Mouse (Mus musculus) midbrain, embryonic 11.5 days (tissue): ENCODE data around the gene Slc25a13. TPM values are rescaled to one million over a fixed set of nuclear protein-coding genes. Genes with fewer than 3 reads are reported as not detected.

Experiments used
- ATAC-seq: fragments of 200-750 bp; cut with Nextera tagmentation; 2 replicates; pipeline ENCODE4 v1.8.0; 2017; ENCODE audit warnings: moderate TSS enrichment, moderate library complexity; ENCODE audit not compliant: low FRiP score
- DNase-seq: peaks from one replicate; pipeline ENCODE4 v3.0.0; 2015; ENCODE audit warnings: low spot score; ENCODE audit errors: missing footprints
- H3K27ac ChIP-seq: fragments of 300-500 bp; sonication (generic); 2 replicates; pipeline ENCODE4 v1.5.1; 2014; ENCODE audit warnings: low read depth, low read length
- H3K27me3 ChIP-seq: fragments of 300-500 bp; sonication (generic); 2 replicates; pipeline ENCODE4 v1.6.1; 2014; ENCODE audit warnings: mild to moderate bottlenecking, low read length, moderate library complexity, mixed read lengths; ENCODE audit not compliant: control insufficient read depth, insufficient read depth
- H3K36me3 ChIP-seq: fragments of 300-500 bp; sonication (generic); 2 replicates; pipeline ENCODE4 v1.6.1; 2014; ENCODE audit warnings: mild to moderate bottlenecking, low read length, moderate library complexity, mixed read lengths; ENCODE audit not compliant: control insufficient read depth, insufficient read depth
- H3K4me1 ChIP-seq: fragments of 300-500 bp; sonication (generic); 2 replicates; pipeline ENCODE4 v1.6.1; 2014; ENCODE audit warnings: low read length; ENCODE audit not compliant: control insufficient read depth, insufficient read depth
- H3K4me2 ChIP-seq: fragments of 300-500 bp; sonication (generic); 2 replicates; pipeline ENCODE4 v1.6.1; 2014; ENCODE audit warnings: mild to moderate bottlenecking, moderate library complexity
- H3K4me3 ChIP-seq: fragments of 300-500 bp; sonication (generic); 2 replicates; pipeline ENCODE4 v1.5.1; 2014; ENCODE audit warnings: low read depth, low read length
- H3K9ac ChIP-seq: fragments of 300-500 bp; sonication (generic); 2 replicates; pipeline ENCODE4 v1.6.1; 2014; ENCODE audit warnings: low read length
- H3K9me3 ChIP-seq: fragments of 300-500 bp; sonication (generic); 2 replicates; pipeline ENCODE4 v1.6.1; 2016; ENCODE audit warnings: low read length; ENCODE audit not compliant: control insufficient read depth
- WGBS: fragments of 180-500 bp; shearing (Covaris S2); extraction: QIAGEN DNeasy Blood & Tissue Kit; methylation state at CpG from one replicate; pipeline ENCODE4 v1.1.7; 2014; 5-methylcytosine and 5-hydroxymethylcytosine counted together
- polyA plus RNA-seq: library from polyadenylated mRNA; unstranded; fragments of >200 nt; fragmentation: Nextera tagmentation; extraction: Ambion mirVana; gene quantifications from 2 replicates; pipeline ENCODE4 v1.2.1, GENCODE M21; 2014

Gene Slc25a13
- polyA plus RNA-seq, 1 experiment from 2014 or later, result 34.7 TPM

DNA sequence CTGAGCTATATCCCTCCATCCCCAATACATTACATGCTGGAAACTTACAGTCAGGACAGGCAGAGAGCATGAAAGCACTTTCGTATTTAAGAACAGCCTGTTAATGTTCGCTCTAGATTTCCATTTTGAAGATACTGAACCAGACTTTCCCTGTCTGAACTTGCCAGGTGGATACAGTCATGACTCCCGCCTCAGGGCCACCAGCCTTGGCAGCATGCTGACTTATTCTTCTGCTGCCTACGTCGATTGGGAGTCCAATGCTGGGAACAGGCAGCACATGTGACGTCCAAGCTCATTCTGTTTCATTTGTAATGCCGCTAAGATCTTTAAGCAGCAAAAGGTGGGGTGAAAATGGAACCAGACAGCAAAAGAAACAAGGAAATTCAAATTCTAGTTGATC lies 5.7 kb upstream of the Slc25a13 start:
- H3K9me3 ChIP-seq, result no peaks in the 10 kb centered on the region
- no peak overlapping the region for H3K9ac ChIP-seq
- H3K4me1 ChIP-seq, result no peaks in the 10 kb centered on the region
- no peak for DNase-seq
- no peaks in the 10 kb centered on the region for H3K27me3 ChIP-seq
- no peak for ATAC-seq
- H3K36me3 ChIP-seq, result no peaks in the 10 kb centered on the region
- WGBS, result 88% methylated on average over 7 of the region's 7 CpGs
- H3K4me3 ChIP-seq, result no peak overlapping the region
- H3K4me2 ChIP-seq, result no peak overlapping the region
- H3K27ac ChIP-seq, result no peak overlapping the region

DNA sequence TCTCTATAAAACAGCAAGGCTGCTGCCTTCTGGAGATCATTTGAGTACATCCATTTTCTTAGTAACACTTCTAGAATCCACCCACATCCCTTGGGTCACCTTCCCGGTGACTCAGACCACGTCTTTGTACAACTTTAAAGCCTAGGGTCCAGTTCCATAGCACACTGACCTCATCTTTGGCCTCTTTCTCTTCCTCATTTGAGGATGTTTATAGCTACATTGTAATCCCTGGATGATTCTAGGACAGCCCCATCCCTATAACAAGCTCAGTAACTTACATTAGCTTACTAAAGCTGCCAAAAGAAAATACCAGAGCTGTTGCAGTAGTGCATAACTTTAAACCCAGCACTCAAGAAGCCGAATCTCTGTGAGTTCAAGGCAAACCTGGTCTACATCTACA lies 3.6 kb upstream of the Slc25a13 start:
- no peak for ATAC-seq
- Histone ChIP-seq H3K27me3 (no peaks in the 10 kb centered on the region), H3K4me3 (no peak overlapping the region), H3K4me1 (peaks cover 10% of the 10 kb centered on the region; the same call in 1 of the 2 replicates), H3K27ac (no peak overlapping the region), H3K4me2 (no peak overlapping the region), H3K9me3 (no peaks in the 10 kb centered on the region), H3K9ac (no peak overlapping the region), H3K36me3 (no peaks in the 10 kb centered on the region)
- 80% methylated on average over 3 of the region's 3 CpGs for WGBS
- DNase-seq, result no peak

GRCm38 (mm10) chr6:6219661-6220370 lies 2.8 kb upstream of the Slc25a13 start:
- Histone ChIP-seq H3K9ac (no peak overlapping the region), H3K4me3 (no peak overlapping the region), H3K36me3 (no peaks in the 10 kb centered on the region), H3K4me2 (no peak overlapping the region), H3K27ac (no peak overlapping the region), H3K4me1 (peaks cover 10% of the 10 kb centered on the region; the same call in 1 of the 2 replicates), H3K9me3 (no peaks in the 10 kb centered on the region), H3K27me3 (no peaks in the 10 kb centered on the region)
- 84% methylated on average over 12 of the region's 12 CpGs for WGBS
- ATAC-seq (no peak), DNase-seq (no peak)

DNA sequence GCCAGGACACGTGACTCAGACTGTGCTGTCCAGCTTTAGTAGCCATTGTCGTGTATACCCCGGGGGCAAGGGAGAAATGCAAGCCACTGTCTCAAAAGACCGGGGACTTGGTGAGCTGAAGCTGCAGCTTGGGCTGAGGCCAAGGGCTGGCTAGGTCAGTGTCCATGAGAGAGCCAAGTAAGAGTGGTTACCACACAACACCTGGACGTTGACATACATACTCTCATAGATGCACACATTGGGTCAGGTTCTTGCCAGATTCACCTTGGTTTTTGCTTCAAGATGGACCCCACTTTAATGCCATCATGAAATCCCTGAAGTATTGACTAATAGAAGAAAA lies 283 bp upstream of the Slc25a13 start:
- Histone ChIP-seq H3K9me3 (no peaks in the 10 kb centered on the region), H3K27ac (no peak overlapping the region), H3K4me3 (peak overlapping the region; percentile 69), H3K36me3 (no peaks in the 10 kb centered on the region), H3K27me3 (no peaks in the 10 kb centered on the region), H3K4me2 (peak overlapping the region; percentile 66), H3K9ac (peak overlapping the region; percentile 80), H3K4me1 (peaks cover 10% of the 10 kb centered on the region; the same call in 1 of the 2 replicates)
- DNase-seq, result no peak
- WGBS, result 11% methylated on average over 5 of the region's 5 CpGs
- ATAC-seq, result no peak

- H3K36me3 ChIP-seq, result no peaks in the 10 kb centered on the region
- peak overlapping the region; percentile 66 for H3K4me2 ChIP-seq
- H3K27me3 ChIP-seq, result no peaks in the 10 kb centered on the region
- H3K4me1 ChIP-seq, result peaks cover 10% of the 10 kb centered on the region; the same call in 1 of the 2 replicates
- peak overlapping the region; percentile 80 for H3K9ac ChIP-seq
- ATAC-seq, result no peak
- H3K9me3 ChIP-seq, result no peaks in the 10 kb centered on the region
- peak; percentile 83 for DNase-seq
- H3K4me3 ChIP-seq, result peak overlapping the region; percentile 69
- H3K27ac ChIP-seq, result no peak overlapping the region
- 41% methylated on average over 5 of the region's 5 CpGs for WGBS
These were observed 860 bp downstream of the Slc25a13 start for GRCm38 (mm10) chr6:6216120-6216506.

DNA sequence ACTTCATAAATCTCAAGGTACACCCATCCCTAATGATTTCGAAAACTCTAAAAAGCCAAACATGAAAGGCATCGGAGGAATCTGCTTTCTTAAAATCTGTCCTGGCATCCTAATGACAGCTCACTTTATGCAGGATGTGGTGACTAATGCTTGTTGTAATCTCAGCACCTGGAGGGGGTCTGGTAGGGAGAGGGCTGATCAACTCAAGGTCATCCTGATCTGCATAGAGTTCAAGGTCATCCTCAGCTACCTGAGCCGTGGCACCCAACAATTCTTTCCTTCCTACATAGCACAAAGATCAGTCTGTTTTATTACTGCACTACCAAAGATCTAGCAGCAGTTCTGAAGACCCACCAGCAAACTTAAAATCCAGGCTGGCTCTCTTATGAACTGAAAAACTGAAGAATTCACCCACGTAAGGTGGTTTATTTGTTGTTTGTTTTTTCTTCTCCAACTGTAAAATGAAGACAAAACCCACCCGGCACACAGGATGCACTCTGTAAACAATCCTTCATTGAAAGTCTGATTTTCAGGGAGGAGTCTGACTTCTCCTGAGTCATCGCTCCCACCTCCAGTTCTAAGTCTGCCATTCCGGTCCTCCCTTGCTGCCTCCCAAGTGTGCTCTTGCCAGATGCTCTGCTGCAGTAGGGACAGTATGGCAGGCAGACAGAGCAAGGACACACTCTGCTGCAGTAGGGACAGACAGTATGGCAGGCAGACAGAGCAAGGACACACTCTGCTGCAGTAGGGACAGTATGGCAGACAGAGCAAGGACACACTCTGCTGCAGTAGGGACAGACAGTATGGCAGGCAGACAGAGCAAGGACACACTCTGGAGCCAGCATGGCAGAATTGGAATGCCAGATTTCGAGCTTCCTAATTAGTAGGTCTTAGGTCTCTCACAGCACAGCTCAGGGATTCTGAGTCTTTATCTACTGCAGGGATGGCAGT lies 4.3 kb downstream of the Slc25a13 start:
- Histone ChIP-seq H3K4me2 (no peak overlapping the region), H3K27ac (no peak overlapping the region), H3K9me3 (no peaks in the 10 kb centered on the region), H3K9ac (no peak overlapping the region), H3K36me3 (no peaks in the 10 kb centered on the region), H3K27me3 (no peaks in the 10 kb centered on the region), H3K4me1 (peaks cover 10% of the 10 kb centered on the region; the same call in 1 of the 2 replicates), H3K4me3 (no peak overlapping the region)
- DNase-seq (no peak), ATAC-seq (no peak)
- WGBS, result 85% methylated on average over 8 of the region's 8 CpGs

- 72% methylated on average over 3 of the region's 3 CpGs for WGBS
- no peak overlapping the region for H3K27ac ChIP-seq
- no peak overlapping the region for H3K9ac ChIP-seq
- ATAC-seq (no peak), DNase-seq (no peak)
- H3K27me3 ChIP-seq, result no peaks in the 10 kb centered on the region
- H3K4me3 ChIP-seq, result no peak overlapping the region
- no peaks in the 10 kb centered on the region for H3K36me3 ChIP-seq
- H3K4me1 ChIP-seq, result peaks cover 6% of the 10 kb centered on the region; the same call in 1 of the 2 replicates
- H3K9me3 ChIP-seq, result no peaks in the 10 kb centered on the region
- no peak overlapping the region for H3K4me2 ChIP-seq
These were observed 5.0 kb downstream of the Slc25a13 start for GRCm38 (mm10) chr6:6211958-6212357.

GRCm38 (mm10) chr6:6210637-6211036 lies 6.3 kb downstream of the Slc25a13 start:
- Histone ChIP-seq H3K9ac (no peak overlapping the region), H3K4me3 (no peak overlapping the region), H3K36me3 (no peaks in the 10 kb centered on the region), H3K9me3 (no peaks in the 10 kb centered on the region), H3K27ac (no peak overlapping the region), H3K4me1 (no peaks in the 10 kb centered on the region), H3K27me3 (no peaks in the 10 kb centered on the region), H3K4me2 (no peak overlapping the region)
- no peak for DNase-seq
- ATAC-seq, result no peak
- WGBS, result 92% methylated on average over 7 of the region's 7 CpGs
